Mouse (Mus musculus): ENCODE data around the gene Myl9. TPM values are rescaled to one million over a fixed set of nuclear protein-coding genes. Genes with fewer than 3 reads are reported as not detected.
A peak's percentile ranks its signal among the peaks of the same experiment; 100 is the strongest.

The Myl9 gene
- polyA plus RNA-seq, 1 experiment, result 40.0 TPM

DNA sequence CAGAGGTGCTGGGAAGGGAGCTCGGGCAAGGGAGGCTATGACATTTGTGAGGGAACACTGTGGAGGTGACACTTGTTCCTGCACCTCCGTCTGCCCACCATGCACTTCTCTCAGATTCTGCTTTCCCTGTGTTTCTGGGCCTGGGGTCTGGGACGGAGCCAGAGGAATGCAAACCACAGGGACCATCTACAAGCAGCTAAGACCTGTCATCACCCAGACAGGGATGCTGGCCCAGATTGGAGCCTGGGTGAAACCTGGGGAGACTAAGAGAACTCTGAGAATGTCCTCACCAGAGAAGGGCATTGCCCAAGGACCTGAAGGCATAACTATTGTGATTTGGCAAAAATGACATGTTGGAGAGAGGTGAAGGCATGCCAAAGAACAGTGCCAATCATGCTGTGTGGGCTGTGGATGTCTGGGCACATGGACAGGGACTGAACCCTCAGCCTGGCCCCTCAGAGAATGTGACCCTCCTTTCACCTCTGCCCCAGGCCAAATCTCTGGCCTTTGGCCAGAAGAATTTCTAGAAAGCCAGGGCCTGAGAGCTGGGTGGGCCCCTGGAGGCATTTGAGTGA lies 39.4 kb upstream of the Myl9 start:
- H3K27ac ChIP-seq (ENCODE audit: insufficient read depth, low read length), result no peak overlapping the region
- H3K4me3 ChIP-seq (replicated peaks; ENCODE audit: insufficient read depth, low read depth, low read length), result no peak overlapping the region
- H3K27me3 ChIP-seq (ENCODE audit: control insufficient read depth, insufficient read depth, low read length), result no peaks in the 10 kb centered on the region
- whole genome bisulfite sequencing, result 40% methylated on average over 3 of the region's 3 CpGs
- TF ChIP-seq CTCF (IDR thresholded peaks at IDR 0.05; ENCODE audit: borderline replicate concordance, insufficient read depth, low read depth, low read length) (no peak), POLR2A (IDR thresholded peaks at IDR 0.05; ENCODE audit: borderline replicate concordance, insufficient read depth, low read length) (no peak)
- peak; percentile 41 to 58 for DNase-seq
- H3K4me1 ChIP-seq (ENCODE audit: control insufficient read depth, insufficient read depth, low read length), result peaks cover 57% of the 10 kb centered on the region

DNA sequence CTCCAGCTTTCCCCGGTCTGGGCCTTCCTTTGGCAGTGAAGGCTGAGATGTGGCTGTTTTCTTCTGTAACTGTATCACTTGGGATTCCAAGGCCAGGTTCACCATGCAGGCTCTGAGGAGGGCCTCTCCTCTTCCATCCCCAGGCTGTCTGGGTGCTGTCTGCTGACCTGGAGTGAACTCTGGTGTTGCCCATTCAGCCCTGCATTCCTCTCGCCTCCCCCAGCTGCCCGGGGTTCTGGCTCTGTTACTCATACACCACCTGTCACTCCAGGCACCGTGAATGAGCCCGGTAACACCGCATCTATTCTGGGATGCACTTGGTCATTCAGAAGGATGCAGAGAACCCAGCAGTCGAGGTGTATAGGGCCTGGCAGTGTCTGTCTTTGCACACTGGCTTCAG lies 38.4 kb upstream of the Myl9 start:
- Histone ChIP-seq H3K4me1 (ENCODE audit: control insufficient read depth, insufficient read depth, low read length) (peaks cover 60% of the 10 kb centered on the region), H3K27me3 (ENCODE audit: control insufficient read depth, insufficient read depth, low read length) (no peaks in the 10 kb centered on the region), H3K4me3 (replicated peaks; ENCODE audit: insufficient read depth, low read depth, low read length) (no peak overlapping the region), H3K27ac (ENCODE audit: insufficient read depth, low read length) (no peak overlapping the region)
- WGBS, result 8% methylated on average over 7 of the region's 7 CpGs
- DNase-seq, result peak; percentile 73 to 86
- TF ChIP-seq POLR2A (IDR thresholded peaks at IDR 0.05; ENCODE audit: borderline replicate concordance, insufficient read depth, low read length), result no peak
- TF ChIP-seq CTCF (IDR thresholded peaks at IDR 0.05; ENCODE audit: borderline replicate concordance, insufficient read depth, low read depth, low read length), result no peak

DNA sequence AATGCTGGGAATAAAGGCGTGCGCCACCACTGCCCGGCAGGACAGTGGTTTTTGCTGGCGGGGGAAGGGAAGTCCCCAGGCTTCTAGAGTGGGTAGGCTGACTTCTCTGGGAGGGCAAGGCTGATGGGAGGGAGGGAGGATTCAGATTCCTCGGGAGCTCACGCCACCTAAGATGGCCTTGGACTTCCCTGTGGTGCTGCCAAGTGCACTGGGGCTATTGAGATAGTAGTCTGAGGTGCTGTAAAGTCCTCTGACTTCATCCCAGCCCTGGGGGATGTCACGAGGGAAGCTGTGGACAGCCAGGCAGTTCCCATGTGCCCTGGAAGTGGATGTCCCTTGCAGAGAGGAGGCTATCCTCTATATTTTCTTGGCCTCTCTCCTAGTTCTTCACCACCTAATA lies 37.2 kb upstream of the Myl9 start:
- TF ChIP-seq CTCF (IDR thresholded peaks at IDR 0.05; ENCODE audit: borderline replicate concordance, insufficient read depth, low read depth, low read length) (no peak), POLR2A (IDR thresholded peaks at IDR 0.05; ENCODE audit: borderline replicate concordance, insufficient read depth, low read length) (no peak)
- no peak overlapping the region for H3K4me3 ChIP-seq (replicated peaks; ENCODE audit: insufficient read depth, low read depth, low read length)
- no peaks in the 10 kb centered on the region for H3K27me3 ChIP-seq (ENCODE audit: control insufficient read depth, insufficient read depth, low read length)
- peaks cover 57% of the 10 kb centered on the region for H3K4me1 ChIP-seq (ENCODE audit: control insufficient read depth, insufficient read depth, low read length)
- H3K27ac ChIP-seq (ENCODE audit: insufficient read depth, low read length), result no peak overlapping the region
- DNase-seq, result no peak
- WGBS, result 62% methylated on average over 7 of the region's 7 CpGs

DNA sequence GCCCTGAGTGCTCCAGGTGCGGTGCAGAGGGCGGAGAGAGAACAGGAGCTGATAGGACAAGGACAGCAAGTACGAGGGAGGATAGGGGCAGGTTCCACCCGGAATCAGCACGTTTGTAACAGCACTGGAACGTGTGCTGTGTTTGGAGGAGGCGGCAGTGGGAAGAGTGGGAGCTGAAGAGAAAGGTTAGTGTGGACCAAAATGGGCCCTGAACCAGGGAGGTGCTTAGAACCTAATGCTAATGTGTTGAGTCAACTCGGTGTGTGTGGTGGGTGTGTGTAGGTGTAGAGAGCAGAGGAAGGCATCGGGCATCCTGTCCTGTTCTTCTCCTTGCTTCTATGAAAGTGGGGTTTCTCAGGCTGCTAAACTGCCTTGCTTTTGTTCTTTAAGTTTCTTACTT lies 34.0 kb upstream of the Myl9 start:
- 88% methylated on average over 9 of the region's 9 CpGs for WGBS
- no peak for DNase-seq
- TF ChIP-seq POLR2A (IDR thresholded peaks at IDR 0.05; ENCODE audit: borderline replicate concordance, insufficient read depth, low read length) (no peak), CTCF (IDR thresholded peaks at IDR 0.05; ENCODE audit: borderline replicate concordance, insufficient read depth, low read depth, low read length) (no peak)
- Histone ChIP-seq H3K4me1 (ENCODE audit: control insufficient read depth, insufficient read depth, low read length) (peaks cover 45% of the 10 kb centered on the region), H3K4me3 (replicated peaks; ENCODE audit: insufficient read depth, low read depth, low read length) (no peak overlapping the region), H3K27ac (ENCODE audit: insufficient read depth, low read length) (no peak overlapping the region), H3K27me3 (ENCODE audit: control insufficient read depth, insufficient read depth, low read length) (no peaks in the 10 kb centered on the region)

DNA sequence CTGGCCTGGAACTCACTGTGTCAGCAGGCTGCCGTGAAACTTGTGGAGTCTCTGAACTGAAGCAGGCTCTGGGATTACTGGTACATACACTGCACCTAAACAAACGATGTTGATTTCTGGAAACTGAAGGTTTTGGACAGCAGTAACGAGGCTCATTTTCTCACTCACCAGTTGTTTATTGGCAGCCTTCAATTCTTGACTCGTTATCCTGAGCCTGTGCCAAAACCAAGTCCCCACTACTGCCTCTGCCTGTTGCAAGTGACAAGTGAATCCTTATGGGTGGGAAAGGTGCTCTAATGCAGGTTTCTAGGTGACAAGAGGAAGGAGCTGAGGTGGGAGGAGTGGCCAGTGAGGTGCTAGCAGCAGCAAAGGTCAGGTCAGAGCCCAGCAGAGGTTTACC lies 33.2 kb upstream of the Myl9 start:
- no peak for TF ChIP-seq POLR2A (IDR thresholded peaks at IDR 0.05; ENCODE audit: borderline replicate concordance, insufficient read depth, low read length)
- no peak for TF ChIP-seq CTCF (IDR thresholded peaks at IDR 0.05; ENCODE audit: borderline replicate concordance, insufficient read depth, low read depth, low read length)
- no peaks in the 10 kb centered on the region for H3K27me3 ChIP-seq (ENCODE audit: control insufficient read depth, insufficient read depth, low read length)
- no peak for DNase-seq
- H3K4me3 ChIP-seq (replicated peaks; ENCODE audit: insufficient read depth, low read depth, low read length), result no peak overlapping the region
- no peak overlapping the region for H3K27ac ChIP-seq (ENCODE audit: insufficient read depth, low read length)
- 20% methylated on average over 4 of the region's 4 CpGs for WGBS
- peaks cover 38% of the 10 kb centered on the region for H3K4me1 ChIP-seq (ENCODE audit: control insufficient read depth, insufficient read depth, low read length)

DNA sequence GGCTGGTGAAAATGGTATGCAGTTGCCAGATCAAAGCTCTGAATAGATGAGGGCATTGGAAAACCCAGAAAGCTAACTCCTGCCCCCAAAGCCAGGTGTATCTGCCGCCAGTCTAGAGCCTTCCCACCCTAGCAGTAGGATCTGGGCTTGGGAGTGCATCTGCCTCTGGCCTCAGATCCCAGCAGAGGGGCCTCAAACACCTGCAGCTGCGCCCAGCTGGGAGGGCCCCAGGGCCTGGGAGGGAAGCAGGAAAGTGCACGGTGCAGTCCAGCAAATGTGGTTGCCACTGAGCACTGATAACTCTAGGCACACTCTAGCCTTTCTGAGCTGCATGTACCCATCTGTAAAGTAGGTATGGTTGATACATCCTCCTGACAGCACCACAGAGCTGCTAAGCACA lies 32.0 kb upstream of the Myl9 start:
- 61% methylated on average over 3 of the region's 3 CpGs for WGBS
- DNase-seq, result no peak
- H3K4me1 ChIP-seq (ENCODE audit: control insufficient read depth, insufficient read depth, low read length), result peaks cover 27% of the 10 kb centered on the region
- H3K27ac ChIP-seq (ENCODE audit: insufficient read depth, low read length), result no peak overlapping the region
- no peak overlapping the region for H3K4me3 ChIP-seq (replicated peaks; ENCODE audit: insufficient read depth, low read depth, low read length)
- H3K27me3 ChIP-seq (ENCODE audit: control insufficient read depth, insufficient read depth, low read length), result no peaks in the 10 kb centered on the region
- TF ChIP-seq CTCF (IDR thresholded peaks at IDR 0.05; ENCODE audit: borderline replicate concordance, insufficient read depth, low read depth, low read length), result no peak
- no peak for TF ChIP-seq POLR2A (IDR thresholded peaks at IDR 0.05; ENCODE audit: borderline replicate concordance, insufficient read depth, low read length)

DNA sequence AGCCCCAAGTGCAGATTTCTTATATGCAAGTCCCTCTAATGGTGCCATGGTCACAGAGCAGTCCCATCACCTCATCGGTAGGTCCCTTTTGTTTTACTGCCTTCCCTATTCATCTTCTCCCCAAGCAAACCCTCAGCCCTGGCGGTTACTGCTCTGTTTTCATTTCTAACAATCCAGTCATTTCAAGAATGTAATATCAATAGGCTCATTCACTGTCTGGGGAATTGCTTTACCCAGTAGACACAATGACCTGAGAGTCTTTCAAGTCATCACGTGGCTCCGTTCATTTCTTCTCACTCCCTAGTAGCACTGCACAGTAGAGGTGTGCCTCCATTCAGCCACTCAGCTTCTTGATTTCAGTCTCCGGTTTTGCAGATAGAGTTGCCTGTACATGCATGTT lies 30.8 kb upstream of the Myl9 start:
- H3K27ac ChIP-seq (ENCODE audit: insufficient read depth, low read length), result no peak overlapping the region
- 87% methylated on average over 5 of the region's 5 CpGs for WGBS
- no peak overlapping the region for H3K4me3 ChIP-seq (replicated peaks; ENCODE audit: insufficient read depth, low read depth, low read length)
- peaks cover 25% of the 10 kb centered on the region for H3K4me1 ChIP-seq (ENCODE audit: control insufficient read depth, insufficient read depth, low read length)
- no peak for DNase-seq
- TF ChIP-seq POLR2A (IDR thresholded peaks at IDR 0.05; ENCODE audit: borderline replicate concordance, insufficient read depth, low read length), result no peak
- no peak for TF ChIP-seq CTCF (IDR thresholded peaks at IDR 0.05; ENCODE audit: borderline replicate concordance, insufficient read depth, low read depth, low read length)
- no peaks in the 10 kb centered on the region for H3K27me3 ChIP-seq (ENCODE audit: control insufficient read depth, insufficient read depth, low read length)

DNA sequence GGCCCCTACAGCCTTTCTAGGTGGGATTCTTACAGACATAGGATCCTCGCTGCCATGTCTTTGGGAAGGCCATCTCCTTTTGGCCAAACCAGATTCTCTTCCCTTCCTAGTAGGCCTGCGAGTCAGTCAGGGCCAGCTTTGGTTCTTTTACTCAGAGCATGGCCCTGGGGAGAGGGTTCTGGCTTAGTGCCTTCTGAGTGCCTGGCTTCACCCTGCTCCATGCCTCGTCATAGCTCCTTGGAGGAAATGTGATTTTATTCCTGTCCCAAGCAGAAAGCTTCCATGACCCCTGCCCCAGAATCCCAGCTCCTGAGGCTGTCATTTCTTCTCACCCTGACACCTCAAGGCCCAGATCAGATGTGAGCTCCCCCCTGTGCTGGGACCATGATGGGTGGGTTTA lies 27.9 kb upstream of the Myl9 start:
- no peak for DNase-seq
- H3K4me1 ChIP-seq (ENCODE audit: control insufficient read depth, insufficient read depth, low read length), result peaks cover 5% of the 10 kb centered on the region; the same call in 1 of the 2 replicates
- WGBS, result 60% methylated on average over 3 of the region's 3 CpGs
- TF ChIP-seq POLR2A (IDR thresholded peaks at IDR 0.05; ENCODE audit: borderline replicate concordance, insufficient read depth, low read length) (no peak), CTCF (IDR thresholded peaks at IDR 0.05; ENCODE audit: borderline replicate concordance, insufficient read depth, low read depth, low read length) (no peak)
- H3K27me3 ChIP-seq (ENCODE audit: control insufficient read depth, insufficient read depth, low read length), result no peaks in the 10 kb centered on the region
- no peak overlapping the region for H3K4me3 ChIP-seq (replicated peaks; ENCODE audit: insufficient read depth, low read depth, low read length)
- no peak overlapping the region for H3K27ac ChIP-seq (ENCODE audit: insufficient read depth, low read length)
